Mouse (Mus musculus) gastrocnemius, postnatal 36 days (tissue): Measurements from ENCODE around the gene Usp21. TPM values are rescaled to one million over a fixed set of nuclear protein-coding genes. Genes with fewer than 3 reads are reported as not detected.

Source experiments
- DNase-seq, 2 experiments: peaks; one replicate each; pipeline ENCODE4 v3.0.0; 2022
- intact Hi-C: fragments of 180-260 bp; cut with DNase I; formaldehyde crosslinking; loops from one replicate; pipeline ENCODE4 v1.15.1; 2025
- total RNA-seq, 2 experiments: library from RNA; stranded (reverse); gene quantifications; 2 replicates each; pipeline ENCODE4 v1.2.3; 2021

The Usp21 gene
- total RNA-seq, 2 experiments from 2014 or later, result 13.5 to 13.8 TPM

DNA sequence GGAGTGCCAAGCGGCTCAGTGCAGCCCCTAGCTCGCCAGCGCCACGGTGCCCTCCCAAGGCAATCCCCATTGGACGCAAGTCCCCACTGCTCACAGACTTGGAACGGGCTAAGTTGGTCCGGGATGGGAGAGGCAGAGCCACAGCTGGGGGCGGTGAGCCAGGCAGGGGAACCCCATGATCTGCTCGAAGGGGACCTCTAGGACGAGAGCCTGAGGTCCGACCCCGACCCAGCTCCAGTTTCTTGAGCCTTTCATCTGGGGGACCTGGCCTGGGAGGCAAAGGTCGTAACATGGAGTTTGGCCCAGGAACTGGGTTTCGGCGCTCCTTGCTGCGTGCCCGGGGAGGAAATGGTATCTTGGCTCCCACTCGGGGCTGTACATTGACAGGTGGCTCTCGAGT is 1.3 kb downstream of the Usp21 start:
- intact Hi-C loops, result loop anchor here (10.0 kb wide), 1 partner anchor 172 kb away; the partner anchor contains the start of gene Cfap126
- no peak for DNase-seq

DNA sequence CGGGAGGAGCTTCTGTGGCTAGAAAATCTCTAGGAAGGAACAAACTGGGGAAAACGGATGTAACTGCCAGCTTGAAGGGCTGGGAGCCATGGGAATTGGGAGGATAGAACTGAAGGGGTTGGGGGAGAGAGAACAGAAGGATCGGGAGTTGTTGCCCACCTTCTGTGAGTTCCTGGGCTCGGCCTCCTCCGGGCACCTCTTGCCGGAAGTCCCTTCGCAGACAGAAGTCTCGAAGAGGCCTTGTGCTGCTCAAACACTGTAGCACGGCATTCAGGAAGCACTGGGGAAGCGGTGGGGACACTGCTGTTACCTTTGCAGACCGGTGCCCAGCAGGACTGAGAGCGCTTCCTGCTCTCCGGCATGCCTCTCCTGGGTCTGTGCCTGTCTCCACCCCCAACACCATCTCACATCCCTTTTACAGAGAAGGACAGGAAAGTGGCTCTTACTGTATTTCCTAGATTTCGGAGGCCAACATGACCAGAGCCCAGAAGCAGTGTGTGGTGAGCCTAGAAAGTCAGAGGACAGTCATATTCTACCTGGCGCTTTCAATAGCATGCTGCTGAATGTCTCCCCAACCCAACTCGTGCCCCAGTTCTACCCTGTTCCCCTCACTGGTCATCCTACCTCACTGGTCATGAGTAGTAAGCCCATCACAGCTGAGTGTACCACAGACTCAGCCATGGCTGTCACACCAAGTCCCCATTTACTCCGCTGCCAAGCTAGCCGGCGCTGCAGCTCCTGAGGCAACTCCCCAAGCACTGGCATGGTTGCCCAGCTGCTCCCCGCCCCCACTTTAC is 2.5 kb downstream of the Usp21 start:
- no peak for DNase-seq
- intact Hi-C loops, result loop anchor here (10.0 kb wide), 1 partner anchor 170 kb away; the partner anchor contains the start of gene Cfap126

DNA sequence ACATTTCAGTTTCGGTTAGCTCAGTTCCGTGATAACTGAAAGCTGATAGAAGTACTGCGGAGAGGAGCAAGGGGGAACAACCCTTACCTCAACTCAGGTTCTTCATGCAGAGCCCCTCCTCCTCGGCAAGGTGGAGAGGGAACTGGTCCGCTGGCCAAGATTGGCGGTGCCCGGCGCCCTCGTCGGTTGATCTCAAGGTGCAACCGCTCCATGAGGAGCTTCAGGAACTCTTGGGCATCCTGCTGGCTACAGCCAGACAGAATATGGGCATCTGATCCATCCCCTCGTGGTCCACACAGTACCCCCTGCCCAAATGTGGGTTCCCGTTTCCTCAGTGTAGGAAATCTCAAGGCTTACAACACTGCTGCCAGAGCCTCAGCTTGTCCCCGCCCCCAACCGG is 3.3 kb downstream of the Usp21 start:
- intact Hi-C loops, result loop anchor here (10.0 kb wide), 1 partner anchor 170 kb away; the partner anchor contains the start of gene Cfap126
- no peak for DNase-seq

DNA sequence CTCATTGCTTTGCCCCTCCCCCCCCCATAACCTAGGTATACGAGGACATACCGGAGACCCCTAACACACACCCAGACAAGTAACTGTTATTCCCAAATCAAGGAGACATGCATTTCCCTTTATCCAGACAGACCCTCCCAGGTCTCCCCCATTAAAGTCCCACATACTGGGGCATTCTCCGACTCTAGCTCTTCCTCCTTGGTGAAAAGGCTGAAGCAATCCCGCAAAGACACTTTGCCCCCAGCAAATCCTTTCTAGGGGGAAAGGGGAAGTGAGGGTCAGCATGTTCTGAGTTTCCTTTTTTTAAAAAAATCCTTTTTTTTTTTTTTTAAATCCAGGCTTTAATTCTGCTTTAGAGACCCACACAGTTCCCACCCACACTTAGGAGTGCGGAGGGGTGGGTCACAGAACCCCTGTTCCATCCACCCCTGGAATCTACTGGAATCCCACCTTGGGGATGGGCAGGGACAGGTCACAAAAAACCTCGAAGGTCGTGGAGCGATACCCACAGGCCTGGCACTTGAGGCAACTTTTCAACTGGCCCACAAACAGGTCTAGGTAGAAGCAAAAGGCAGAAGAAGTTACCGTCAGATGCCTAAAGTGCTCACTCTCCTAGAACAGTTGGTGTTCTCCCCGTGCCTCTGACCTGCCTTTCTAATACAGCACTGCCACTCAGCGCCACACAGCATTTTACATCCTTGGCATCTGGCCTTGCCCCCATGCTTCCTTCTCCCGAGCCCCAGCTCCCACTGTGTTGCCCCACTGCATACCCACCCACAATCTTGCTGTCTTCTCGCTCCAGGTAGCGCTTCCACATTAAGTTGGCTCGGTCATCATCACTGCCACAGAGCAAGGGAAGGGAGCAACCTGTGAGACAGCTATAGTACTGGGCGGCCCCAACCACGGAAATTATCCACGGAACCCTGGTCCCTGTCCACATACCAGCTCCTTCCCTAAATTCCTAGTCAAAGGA is 4.3 kb downstream of the Usp21 start:
- DNase-seq, result no peak
- intact Hi-C loops, result loop anchor here (10.0 kb wide), 1 partner anchor 169 kb away; the partner anchor contains the start of gene Cfap126

DNA sequence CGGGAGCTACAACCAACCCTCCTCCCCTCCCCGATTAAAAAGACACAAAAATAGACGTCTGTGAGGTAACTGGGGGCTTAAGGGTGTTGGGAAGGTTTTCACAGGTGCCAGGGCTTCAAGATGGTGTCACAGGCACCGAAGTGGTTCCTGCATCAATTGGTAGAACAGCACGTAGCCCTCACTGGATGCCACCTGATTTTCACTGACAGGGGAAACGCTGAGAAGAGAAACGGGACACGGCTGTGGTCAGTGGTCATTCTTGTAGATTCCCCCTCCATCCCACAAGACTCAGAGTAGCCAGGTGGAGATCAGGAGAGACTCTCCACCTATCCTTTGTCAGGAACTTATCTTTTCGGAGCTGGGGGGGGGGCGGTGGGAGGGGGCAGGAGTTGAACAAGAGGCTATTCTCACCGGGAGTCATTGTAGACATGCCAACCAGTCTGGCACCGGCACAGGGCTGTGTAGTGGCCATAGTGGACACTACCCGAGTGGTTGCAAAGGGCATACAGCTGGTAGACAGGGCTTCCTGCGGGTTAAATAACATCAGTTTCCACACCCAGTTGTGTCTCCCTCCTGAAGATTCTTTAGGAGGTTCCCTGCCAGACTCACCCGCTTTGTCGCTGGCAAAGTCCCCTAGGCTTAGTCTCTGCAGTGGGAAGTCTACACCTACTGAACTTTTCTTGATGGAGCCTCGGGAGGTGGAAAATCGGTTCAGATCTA is 5.5 kb downstream of the Usp21 start:
- DNase-seq, result no peak
- intact Hi-C loops, result loop anchor here (10.0 kb wide), 1 partner anchor 167 kb away; the partner anchor contains the start of gene Cfap126

DNA sequence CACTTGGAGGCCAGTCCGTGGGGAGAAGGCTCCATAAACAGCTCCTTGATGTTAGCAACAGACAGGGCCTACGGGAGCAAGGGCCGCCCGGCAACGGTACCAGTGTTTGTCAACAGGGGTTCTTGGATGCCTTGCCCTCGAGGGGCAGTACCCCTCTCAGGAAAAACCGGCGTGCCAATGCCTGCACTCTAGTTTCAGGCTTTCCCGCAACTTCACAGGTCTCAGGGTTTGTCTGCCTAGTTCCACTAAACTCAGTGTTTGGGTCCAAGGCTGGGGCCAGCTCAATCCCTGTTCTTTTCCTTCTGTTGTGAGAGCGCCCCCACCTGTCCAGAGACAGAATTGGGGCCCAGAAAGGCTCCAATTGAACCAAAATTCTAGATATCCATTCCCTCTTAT is 6.3 kb downstream of the Usp21 start:
- peak; percentile 73 to 90 for DNase-seq

DNA sequence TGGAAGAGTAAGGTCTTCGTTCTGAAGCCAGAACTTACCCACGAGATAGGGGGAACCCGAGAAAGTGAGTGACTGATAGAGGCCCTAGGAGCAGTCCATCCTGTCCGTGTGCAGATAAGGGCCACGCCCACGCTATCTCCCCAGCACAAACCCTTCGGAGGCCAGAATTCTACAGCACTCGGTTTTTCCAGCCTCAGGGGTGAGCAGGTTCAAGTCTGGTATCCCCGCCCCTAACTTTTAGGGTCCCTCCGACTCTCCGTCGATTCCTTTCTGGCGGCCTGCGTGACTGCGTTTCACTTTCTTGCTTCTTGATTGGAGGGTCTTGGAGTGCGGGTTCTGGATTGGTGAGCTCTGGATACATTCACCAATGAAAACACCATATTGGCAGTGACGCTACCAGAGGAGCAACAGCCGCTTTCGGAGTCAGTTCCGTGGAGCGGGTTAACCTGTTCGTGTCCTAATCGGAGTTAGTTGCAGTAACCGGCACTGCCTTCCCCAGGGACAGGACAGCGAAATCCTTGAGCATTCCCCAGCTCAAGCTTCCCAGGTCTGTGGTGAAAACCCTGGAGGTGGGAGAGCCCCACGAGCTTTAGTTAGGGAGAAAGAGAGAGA is 6.8 kb downstream of the Usp21 start, which contains the start of gene Ppox:
Gene Ppox (minus strand): TSS at position 271 of the 612 bp plus-strand sequence.
- DNase-seq, result peak in 1 of 2 experiments; percentile 86
- intact Hi-C loops, result loop anchor here (10.0 kb wide), 1 partner anchor 166 kb away; the partner anchor contains the start of gene Cfap126

More for the DNA sequence above, 6.3 kb downstream of the Usp21 start:
- intact Hi-C loops, result loop anchor here (10.0 kb wide), 1 partner anchor 167 kb away; the partner anchor contains the start of gene Cfap126

DNA sequence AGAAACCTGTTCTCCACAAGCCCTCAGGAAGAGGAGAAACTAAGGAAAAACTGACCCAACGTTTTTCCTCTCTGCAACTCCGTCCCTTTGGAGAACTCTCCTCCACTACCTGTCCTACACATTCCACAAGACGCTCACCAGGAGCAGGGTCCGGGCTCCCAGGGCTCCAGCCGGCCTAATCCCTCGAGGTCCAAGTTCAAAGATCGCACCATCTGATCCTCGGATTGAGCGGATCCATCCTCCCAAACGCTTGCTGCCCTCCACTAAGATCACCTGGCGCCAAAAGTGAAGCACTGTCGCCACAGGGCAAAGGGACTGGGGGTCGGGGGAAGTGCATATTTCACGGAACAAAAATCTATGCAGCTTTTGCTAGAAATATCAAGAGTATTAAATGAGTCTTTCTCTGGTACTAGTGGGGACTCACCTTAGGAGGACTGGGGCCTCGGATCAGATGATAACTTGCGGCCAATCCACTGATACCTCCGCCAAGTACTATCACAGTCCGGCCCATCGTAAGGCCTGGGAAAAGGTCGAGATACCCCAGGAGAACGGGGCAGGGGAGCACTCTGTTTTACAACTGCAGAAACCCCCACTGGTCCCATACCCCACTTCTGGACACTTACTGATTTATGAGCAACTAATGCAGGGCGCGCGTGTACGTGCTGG is 7.4 kb downstream of the Usp21 start:
- DNase-seq, result no peak
- intact Hi-C loops, result loop anchor here (10.0 kb wide), 1 partner anchor 166 kb away; the partner anchor contains the start of gene Cfap126

DNA sequence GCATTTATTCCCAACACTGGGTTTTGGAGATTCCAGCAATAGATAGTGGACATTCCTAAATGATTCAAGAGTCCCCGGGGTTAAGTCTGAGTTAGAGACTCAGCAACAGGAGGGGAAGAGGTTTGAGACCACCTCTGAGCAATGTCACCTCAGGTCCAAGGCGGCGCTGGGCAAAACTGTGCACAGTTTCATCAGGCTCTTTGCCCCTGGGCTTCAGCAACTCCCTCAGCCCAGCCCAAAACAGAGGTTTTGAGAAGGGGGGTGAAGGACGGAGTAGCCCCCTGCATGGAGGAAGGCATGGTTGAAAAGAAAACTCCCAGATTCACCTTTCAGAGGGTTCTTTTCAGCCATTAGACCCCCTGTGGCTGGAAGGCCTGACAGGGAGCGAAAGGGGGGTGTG is 8.1 kb downstream of the Usp21 start:
- DNase-seq, result no peak
- intact Hi-C loops, result loop anchor here (10.0 kb wide), 1 partner anchor 165 kb away; the partner anchor contains the start of gene Cfap126

DNA sequence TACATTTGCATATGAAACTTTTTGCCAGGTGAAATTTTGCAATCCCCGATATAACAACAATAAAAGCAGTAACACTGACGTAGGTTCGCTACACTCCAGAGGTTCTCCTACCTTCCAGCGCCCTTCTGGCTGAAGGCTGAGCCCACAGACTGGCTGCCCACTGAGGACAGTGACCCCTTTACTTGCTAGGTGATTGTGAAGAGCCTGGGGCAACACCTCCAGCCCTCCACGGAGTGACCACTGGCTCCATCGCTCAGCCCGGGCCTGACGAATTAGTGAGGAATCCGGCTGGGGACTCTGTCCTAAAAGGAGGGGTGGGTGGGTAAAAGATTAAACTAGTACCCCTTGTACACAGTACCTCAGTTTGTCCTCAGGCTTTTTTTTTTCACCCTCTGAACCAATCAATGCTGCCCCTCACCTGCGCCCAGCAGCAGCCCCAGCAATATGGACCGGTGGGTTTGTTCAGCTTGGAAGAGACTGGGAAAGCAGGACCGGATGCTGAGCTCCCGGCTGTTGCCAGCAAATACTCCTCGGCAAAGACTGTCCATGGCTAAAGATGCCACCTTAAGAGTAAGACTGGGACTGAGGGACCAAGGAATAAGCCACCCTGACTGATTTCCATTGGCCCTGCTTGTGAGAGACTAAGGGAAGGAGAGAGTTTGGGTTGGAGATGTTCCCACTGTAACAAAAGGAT is 8.6 kb downstream of the Usp21 start:
- intact Hi-C loops, result no loop called here

DNA sequence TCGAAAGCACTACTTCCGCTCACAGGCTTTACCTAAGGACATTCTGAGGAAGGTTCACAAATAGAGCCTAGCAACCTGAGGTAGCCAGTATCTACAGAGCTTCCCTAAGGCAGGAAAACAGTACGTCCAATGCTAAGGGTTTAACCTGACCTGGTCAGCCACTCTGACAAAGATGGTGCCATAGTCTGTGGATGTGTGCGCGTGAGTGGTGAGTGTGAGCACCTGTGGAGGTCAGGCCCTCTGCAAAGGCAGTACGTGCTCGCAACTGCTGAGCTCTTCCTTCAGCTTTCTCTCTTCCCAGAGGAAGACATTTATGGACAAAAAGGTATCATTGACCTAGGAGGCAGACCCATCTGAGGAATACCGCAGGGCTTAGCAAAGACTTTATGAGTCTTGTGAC is 9.4 kb downstream of the Usp21 start:
- intact Hi-C loops, result no loop called here
- DNase-seq, result no peak

More for the DNA sequence above, 8.6 kb downstream of the Usp21 start:
- DNase-seq, result no peak

DNA sequence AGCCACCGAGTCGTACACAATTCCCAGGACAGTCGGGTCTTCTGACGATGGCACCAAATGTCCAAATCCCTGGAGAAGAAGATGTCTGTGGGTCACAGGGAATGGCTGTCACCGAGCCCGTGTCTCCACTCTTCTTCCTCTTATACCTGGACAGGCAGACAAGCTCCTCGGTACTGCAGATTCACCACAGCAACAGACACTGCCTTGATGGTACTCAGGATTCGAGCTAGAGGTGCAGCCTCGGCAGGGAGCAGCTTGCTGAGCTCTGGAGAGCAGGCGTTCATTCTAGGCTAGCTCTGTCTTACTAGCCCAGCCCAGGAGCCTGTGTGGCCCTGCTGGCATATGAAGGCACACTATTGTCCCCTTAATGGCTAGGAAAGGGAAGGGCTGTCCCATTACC is 10.1 kb downstream of the Usp21 start:
- DNase-seq, result no peak
- intact Hi-C loops, result no loop called here

DNA sequence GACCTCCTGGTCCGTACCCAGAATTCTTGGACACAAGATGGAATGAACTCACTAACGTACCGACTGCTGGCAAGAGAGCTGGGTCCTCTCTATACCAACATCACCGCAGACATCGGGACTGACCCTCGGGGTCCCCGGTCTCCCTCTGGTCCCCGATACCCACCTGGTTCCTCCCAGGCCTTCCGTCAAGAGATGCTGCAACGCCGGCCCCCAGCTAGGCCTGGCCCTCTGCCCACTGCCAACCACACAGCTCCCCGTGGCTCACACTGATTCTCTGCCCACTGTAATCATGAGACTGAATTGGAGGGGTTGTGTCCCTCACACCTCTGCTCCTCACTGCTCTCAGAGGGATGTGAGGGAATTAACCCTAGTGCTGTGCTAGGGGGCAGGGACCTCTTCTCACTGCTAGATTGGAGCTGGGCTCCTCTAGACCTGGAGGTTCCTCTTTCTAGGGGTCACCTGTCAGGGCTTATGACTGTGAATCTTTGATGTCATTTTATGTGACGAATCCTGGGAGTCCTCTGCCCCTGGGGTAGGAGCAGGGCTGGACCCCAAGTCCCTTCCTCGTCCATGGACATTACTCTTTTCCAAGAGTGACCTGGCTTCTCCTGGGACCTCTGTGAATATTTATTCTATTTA is 11.6 kb downstream of the Usp21 start:
- no peak for DNase-seq
- intact Hi-C loops, result no loop called here

DNA sequence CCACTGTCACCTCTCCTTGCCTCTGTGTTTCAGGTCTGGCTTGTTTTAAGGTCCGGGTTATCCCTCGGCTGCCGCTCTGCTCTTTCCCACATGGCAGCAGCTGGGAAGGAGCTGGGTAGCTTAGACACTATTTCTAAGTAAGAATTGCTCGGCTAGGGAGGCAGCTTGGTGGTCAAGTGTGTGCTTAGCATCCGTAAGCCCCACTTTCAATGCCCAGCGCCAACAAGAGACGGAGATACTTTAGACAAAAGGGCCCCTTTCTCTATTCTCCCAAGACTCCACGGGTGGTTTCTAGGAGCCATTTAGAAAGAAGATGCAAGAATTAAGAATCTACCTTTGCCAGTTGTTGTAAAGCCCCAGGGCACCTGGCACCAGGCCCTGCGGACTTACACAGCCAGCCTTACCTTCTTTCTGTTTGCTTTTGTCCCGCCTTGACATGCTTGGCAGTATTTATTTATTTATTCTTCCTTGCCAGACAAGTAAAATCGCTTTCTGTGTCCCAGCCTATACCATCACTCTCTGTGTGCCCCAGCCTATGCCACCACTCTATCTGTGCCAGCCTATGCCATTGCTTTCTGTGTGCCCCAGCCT is 12.6 kb downstream of the Usp21 start:
- DNase-seq, result no peak
- intact Hi-C loops, result no loop called here

DNA sequence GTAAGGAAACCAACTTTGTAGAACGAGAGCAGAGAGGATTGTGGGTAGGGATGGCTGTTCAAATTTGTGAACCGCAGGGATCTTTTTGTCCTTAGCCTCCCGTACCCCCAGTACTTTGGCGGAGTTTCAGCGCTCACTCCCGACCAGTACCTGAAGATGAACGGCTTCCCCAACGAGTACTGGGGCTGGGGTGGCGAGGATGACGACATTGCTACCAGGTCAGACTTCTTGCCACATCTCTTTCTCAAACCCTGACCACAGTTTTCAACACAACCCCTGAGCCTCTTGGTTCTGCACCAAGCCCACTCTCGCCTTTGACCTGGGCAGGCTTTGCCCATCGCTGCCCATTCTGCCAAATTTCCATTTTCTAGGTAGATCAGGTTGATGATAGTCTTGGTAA is 13.6 kb downstream of the Usp21 start:
- intact Hi-C loops, result no loop called here
- DNase-seq, result no peak

DNA sequence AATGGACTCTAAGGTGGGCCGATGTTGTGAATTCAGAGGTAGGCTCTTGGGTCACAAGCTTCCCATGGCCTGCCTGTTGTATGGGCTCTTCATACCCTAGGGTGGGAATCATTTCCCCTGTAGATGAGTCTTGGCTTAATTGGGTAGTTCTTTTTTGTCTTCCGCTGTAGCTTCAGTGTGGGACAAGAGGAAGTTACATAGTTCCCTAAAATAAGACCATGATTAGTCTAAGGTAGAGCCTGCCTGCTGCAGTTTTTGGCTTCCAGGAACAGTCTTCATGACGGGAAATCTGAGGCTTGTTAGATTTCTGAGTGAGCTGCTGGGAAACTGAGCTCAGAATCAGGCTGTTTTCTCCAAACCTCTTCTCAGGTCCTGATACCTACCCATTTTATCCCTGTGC is 15.7 kb downstream of the Usp21 start:
- intact Hi-C loops, result no loop called here
- no peak for DNase-seq

DNA sequence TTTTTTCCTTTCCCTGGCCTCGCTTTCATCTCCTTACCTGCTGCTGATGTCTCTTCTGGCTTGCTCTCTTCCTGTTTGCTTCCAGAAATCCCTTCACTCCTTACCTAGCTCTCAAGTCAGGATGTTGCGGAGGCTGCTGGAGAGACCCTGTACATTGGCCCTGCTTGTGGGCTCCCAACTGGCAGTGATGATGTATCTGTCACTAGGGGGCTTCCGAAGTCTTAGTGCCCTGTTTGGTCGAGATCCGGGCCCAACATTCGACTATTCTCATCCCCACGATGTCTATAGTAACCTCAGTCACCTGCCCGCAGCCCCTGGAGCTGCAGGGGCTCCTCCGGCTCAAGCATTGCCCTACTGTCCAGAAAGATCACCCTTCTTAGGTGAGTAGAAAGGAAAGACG is 16.2 kb downstream of the Usp21 start:
- DNase-seq, result no peak
- intact Hi-C loops, result no loop called here

DNA sequence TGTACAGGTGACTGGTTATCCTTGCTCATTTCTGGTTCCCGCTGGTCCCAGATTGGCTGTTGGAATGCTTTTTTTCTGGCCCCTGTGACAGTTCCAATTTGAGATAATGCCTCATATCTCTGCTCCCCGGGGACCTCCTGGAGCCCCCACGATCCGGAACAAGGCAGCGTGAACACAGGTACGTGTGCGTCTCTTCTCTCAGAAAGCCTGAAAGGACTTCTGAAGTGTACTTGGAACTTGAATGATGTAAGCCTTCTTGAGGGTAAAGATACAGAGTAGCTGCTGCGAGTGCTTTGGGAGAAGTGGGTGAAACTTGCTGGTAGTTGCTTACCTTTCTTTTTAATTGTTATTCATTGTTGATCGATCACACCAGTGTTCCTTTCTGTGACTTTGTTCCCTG is 16.6 kb downstream of the Usp21 start:
- no peak for DNase-seq
- intact Hi-C loops, result no loop called here
